Mouse (Mus musculus) cerebellum, postnatal 10 days (tissue): ENCODE measurements at regions not wholly inside any gene's neighbourhood (a gene's known extent, or its start where the extent isn't known, plus 50 kb on each side); places are given as distances from the start of the nearest gene placed in this dataset.

Experiments
- DNase-seq, 2 experiments: peaks; one replicate each; pipeline ENCODE4 v3.0.0; 2021; ENCODE audit warnings: mixed read lengths in 2 of 2

DNA sequence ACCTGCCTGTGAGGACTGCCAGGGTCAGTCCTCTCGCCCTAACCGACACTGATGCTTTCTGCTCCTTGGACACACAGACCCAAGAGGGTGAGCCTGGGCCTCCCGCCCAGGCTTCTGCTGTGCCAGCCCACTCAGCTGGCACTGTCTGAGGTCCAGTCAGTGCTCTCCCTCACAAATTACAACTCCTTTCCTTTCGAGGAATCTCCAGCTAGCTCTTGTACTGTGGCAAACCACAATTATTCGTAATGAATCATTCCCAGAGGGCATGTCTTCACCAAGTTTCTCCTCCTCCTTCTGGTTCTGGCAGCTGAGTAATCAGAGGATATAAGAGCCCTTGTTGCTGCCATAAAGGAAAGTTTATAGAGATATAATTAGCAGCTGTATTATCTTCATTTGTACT, 155.2 kb downstream of the 9530068E07Rik start:
- peak in 1 of 2 experiments; percentile 23 for DNase-seq

GRCm38 (mm10) chr11:52552860-52553259, 156.6 kb downstream of the 9530068E07Rik start:
- DNase-seq = no peak

DNA sequence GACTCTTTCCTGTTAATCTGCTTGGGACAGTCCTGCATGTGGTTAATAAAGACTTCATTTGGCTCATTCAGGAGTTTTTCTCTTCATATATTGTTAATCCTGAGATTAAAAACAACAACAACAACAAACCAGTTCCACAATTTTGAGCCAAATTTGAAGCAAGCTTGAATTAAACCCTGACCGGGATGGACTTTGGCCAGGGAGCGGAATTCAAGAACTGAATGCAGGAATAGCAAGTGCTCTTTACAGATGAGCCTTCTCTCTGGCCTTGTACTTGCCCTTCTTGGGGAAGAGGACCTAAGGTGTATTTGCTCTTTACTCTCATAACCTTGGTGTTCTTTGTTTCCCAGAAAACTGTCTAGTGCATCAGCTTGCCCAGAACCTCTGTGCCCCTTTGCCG, 161.6 kb downstream of the 9530068E07Rik start:
- DNase-seq = no peak

GRCm38 (mm10) chr11:52558782-52559181, 162.6 kb downstream of the 9530068E07Rik start:
- no peak for DNase-seq

- peak; percentile 92 to 95 for DNase-seq
Measured at GRCm38 (mm10) chr11:52561281-52561680, 165.1 kb downstream of the 9530068E07Rik start.

DNA sequence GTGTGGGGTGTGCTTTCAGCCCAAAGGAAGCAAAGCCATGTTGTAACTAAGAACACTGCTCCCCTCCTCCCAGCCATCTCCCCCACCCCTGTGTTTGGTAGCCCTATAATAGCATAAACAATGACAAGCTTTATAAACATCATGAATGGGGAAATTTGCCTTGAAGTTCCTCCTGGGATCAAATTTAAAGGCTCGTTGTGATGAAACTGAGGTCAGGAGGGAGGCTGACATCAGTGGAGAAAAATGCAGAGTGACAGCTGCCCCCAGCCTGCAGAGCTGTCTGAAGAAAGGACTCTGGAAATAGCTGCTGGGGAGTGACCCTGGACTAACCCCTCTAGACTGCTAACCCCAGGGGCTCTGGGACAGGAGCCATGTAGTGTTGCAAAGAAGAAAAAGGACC, 169.2 kb downstream of the 9530068E07Rik start:
- no peak for DNase-seq

DNA sequence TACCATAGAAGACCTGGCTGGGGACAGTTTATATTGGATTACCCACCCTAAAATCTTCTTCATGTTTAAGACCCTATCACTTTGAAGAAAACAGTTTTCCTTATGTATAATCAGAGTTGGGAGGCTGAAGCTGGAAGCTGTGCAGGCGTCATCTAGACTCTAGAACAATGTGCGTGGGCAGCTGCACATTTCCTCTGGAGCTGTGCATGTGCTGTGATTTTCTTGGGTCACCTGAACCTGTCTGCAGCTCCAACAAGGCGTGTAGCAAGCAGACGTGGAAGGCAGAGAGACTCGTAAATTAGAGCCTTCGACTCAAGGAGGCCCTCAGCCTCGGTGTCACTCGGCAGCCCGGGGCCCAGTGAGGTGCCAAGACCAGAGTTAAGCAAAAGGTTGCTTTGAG, 169.8 kb downstream of the 9530068E07Rik start:
- DNase-seq = no peak

- no peak for DNase-seq
Measured at GRCm38 (mm10) chr11:52567945-52568687, 171.9 kb downstream of the 9530068E07Rik start.

GRCm38 (mm10) chr11:52568794-52569193, 172.6 kb downstream of the 9530068E07Rik start:
- no peak for DNase-seq

DNA sequence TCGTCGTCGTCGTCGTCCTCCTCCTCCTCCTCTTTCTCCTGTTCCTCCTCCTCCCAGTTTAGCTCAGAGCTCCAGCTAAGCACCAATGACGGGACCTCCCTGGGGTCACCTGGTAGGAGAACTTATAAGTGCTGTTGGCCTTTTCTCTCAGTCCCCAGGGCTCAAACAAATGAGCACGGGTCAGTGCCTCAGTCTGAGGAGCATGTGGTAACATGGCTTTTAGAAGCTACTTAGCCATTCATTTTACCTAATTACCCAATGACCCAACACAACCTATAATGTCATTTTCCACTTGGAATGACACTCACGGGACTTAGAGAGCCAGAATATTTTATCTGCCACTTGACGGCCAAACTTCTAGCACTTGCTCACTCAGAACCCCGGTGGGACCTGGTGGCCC, 173.5 kb downstream of the 9530068E07Rik start:
- DNase-seq = no peak

GRCm38 (mm10) chr11:52578471-52578870, 182.2 kb downstream of the 9530068E07Rik start:
- peak in 1 of 2 experiments; percentile 26 for DNase-seq

- no peak for DNase-seq
Measured at GRCm38 (mm10) chr11:52579764-52580377, 183.6 kb downstream of the 9530068E07Rik start.

GRCm38 (mm10) chr11:52591596-52592180, 172.7 kb upstream of the Fstl4 start:
- DNase-seq = peak; percentile 41 to 52

DNA sequence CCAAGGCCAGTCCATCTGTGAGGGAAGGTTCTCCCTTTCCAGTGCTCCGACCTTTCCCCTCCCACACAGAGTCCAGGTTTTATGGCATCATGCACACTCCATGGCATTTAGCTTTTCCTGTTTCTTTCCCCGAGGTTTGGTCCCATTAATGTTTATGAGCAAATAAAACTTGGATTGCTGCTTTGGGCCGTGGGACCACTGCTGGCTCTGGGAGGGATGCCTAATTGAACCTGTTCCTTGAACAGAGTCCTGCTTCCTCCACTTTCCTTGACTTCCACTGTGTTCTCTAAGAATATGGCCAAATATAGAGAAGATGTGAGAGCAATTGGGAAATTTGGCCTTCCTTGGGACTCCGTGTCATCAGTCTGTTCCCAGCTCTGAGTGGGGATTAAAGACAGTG, 170.3 kb upstream of the Fstl4 start:
- no peak for DNase-seq

GRCm38 (mm10) chr11:52601196-52601595, 163.2 kb upstream of the Fstl4 start:
- no peak for DNase-seq

DNA sequence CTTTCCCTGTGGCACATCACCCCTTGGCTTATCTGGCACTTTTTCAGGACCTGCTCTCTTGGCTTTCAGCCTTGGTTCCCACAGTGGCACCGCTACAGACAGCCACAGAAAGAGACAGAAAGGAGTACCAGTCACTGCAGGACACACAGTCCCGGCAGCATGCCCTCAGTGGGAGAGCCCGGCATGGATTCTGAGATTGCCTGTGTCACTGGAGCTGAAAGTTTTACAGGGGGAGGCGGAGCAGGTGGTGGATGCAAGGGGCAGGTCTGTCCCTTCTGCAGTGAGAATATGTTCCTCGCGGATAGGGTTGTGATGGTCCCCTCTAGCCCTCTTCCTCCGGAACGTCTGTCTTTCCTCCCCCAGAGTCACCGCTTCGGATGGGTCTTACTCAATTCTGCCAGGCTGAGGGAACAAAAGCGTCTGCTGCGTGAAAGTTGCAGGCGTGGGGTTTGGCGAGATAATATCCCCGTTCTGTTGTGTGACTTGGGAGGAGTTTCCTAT, 162.3 kb upstream of the Fstl4 start:
- DNase-seq = peak; percentile 49 to 53

GRCm38 (mm10) chr11:52602796-52603195, 161.6 kb upstream of the Fstl4 start:
- DNase-seq = no peak

DNA sequence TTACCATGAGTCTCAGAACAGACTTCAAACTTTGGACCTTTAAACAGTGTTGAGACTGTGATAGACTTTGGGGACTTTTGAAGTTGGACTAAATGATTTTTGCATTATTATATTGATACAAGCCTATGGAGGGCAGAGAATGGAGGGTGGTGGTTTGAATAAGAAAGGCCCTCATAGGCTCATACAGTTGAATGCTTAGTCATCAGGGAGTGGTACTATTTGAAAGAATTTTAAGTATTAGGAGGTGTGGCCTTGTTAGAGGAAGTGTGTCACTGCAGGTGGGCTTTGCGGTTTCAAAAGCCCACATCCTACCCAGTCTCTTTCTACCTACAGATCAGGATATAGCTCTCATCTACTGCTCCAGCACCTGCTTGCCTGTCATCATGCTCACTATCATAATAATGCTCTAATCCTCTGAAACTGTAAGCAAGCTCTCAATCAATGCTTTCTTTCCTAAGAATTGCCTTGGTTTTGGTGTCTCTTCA, 153.7 kb upstream of the Fstl4 start:
- no peak for DNase-seq

GRCm38 (mm10) chr11:52615622-52616021, 148.8 kb upstream of the Fstl4 start:
- no peak for DNase-seq

- DNase-seq = no peak
Measured at GRCm38 (mm10) chr11:52618646-52619045, 145.8 kb upstream of the Fstl4 start.

GRCm38 (mm10) chr11:52622861-52623260, 141.6 kb upstream of the Fstl4 start:
- no peak for DNase-seq

DNA sequence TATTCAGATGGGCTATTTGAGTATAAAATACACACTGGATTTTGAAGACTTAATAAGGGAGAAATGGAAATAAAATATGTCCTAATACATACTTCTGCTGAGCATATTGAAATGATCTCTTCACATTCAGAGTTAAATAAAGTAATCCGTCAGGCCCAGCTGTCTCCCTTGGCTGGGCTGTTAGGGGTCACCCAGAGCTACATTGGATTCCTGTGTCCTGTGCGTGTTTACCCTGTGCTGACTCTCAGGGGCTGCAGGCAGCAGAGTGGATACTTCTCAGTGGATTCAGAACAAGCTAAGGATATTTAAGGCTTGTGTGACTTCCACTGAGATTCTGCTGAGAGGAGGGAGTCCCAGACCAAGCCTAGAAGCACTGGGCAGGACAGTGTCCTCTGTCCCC, 135.6 kb upstream of the Fstl4 start:
- DNase-seq = no peak

GRCm38 (mm10) chr11:52629776-52630175, 134.7 kb upstream of the Fstl4 start:
- DNase-seq = no peak

GRCm38 (mm10) chr11:52631579-52631978, 132.9 kb upstream of the Fstl4 start:
- no peak for DNase-seq
